Mouse (Mus musculus): ENCODE results near the gene Pik3cd.
A peak's percentile ranks its signal among the peaks of the same experiment; 100 is the strongest.
"Not testable (repeated sequence)": the region's sequence is repeated elsewhere in the genome, so short reads cannot be mapped to it uniquely, and the experiment has no call there.

The Pik3cd gene

GRCm38 (mm10) chr4:149650493-149651193 lies 51.7 kb downstream of the Pik3cd start:
- DNase-seq (ENCODE audit: low spot score): peak; percentile 45

- DNase-seq (ENCODE audit: low spot score): no peak
These were observed 54.2 kb downstream of the Pik3cd start for GRCm38 (mm10) chr4:149648031-149648805.

- no peak for DNase-seq (ENCODE audit: low spot score)
These were observed 56.6 kb downstream of the Pik3cd start for GRCm38 (mm10) chr4:149645761-149646160.

GRCm38 (mm10) chr4:149641956-149642355 lies 60.4 kb downstream of the Pik3cd start:
- no peak for DNase-seq (ENCODE audit: low spot score)

GRCm38 (mm10) chr4:149641400-149641799 lies 61.0 kb downstream of the Pik3cd start:
- DNase-seq (ENCODE audit: low spot score): no peak

GRCm38 (mm10) chr4:149640831-149641230 lies 61.5 kb downstream of the Pik3cd start:
- no peak for DNase-seq (ENCODE audit: low spot score)

GRCm38 (mm10) chr4:149637942-149638341 lies 64.4 kb downstream of the Pik3cd start:
- no peak for DNase-seq (ENCODE audit: low spot score)

GRCm38 (mm10) chr4:149635915-149636415 lies 66.4 kb downstream of the Pik3cd start:
- DNase-seq (ENCODE audit: low spot score): no peak

GRCm38 (mm10) chr4:149634966-149635365 lies 67.4 kb downstream of the Pik3cd start:
- no peak for DNase-seq (ENCODE audit: low spot score)

GRCm38 (mm10) chr4:149634157-149634556 lies 68.2 kb downstream of the Pik3cd start:
- DNase-seq (ENCODE audit: low spot score): no peak

GRCm38 (mm10) chr4:149632670-149633307 lies 69.6 kb downstream of the Pik3cd start:
- DNase-seq (ENCODE audit: low spot score): peak; percentile 67

GRCm38 (mm10) chr4:149628810-149629209 lies 73.6 kb downstream of the Pik3cd start:
- no peak for DNase-seq (ENCODE audit: low spot score)

- peak; percentile 30 for DNase-seq (ENCODE audit: low spot score)
These were observed 74.0 kb downstream of the Pik3cd start for GRCm38 (mm10) chr4:149628372-149628771.

- no peak for DNase-seq (ENCODE audit: low spot score)
These were observed 75.6 kb downstream of the Pik3cd start for GRCm38 (mm10) chr4:149626809-149627208.

GRCm38 (mm10) chr4:149623711-149624110 lies 78.7 kb downstream of the Pik3cd start:
- DNase-seq (ENCODE audit: low spot score): no peak

- DNase-seq (ENCODE audit: low spot score): no peak
These were observed 81.1 kb downstream of the Pik3cd start for GRCm38 (mm10) chr4:149621286-149621685.

- no peak for DNase-seq (ENCODE audit: low spot score)
These were observed 82.4 kb downstream of the Pik3cd start for GRCm38 (mm10) chr4:149619988-149620387.

- not testable (repeated sequence) for DNase-seq (ENCODE audit: low spot score)
These were observed 85.4 kb downstream of the Pik3cd start for GRCm38 (mm10) chr4:149616999-149617398.

GRCm38 (mm10) chr4:149614869-149615268 lies 87.5 kb downstream of the Pik3cd start:
- no peak for DNase-seq (ENCODE audit: low spot score)

GRCm38 (mm10) chr4:149613497-149613896 lies 88.9 kb downstream of the Pik3cd start:
- not testable (repeated sequence) for DNase-seq (ENCODE audit: low spot score)

GRCm38 (mm10) chr4:149611376-149612044 lies 90.9 kb downstream of the Pik3cd start:
- DNase-seq (ENCODE audit: low spot score): peak; percentile 21

Data from c-Kit-positive CD71-positive TER-119-positive erythroid progenitor cells, embryonic 14.5 days (primary cell).